Mouse (Mus musculus) bone marrow, adult 2 months (tissue): ENCODE data around the gene Nmb.

Experiments used
- CTCF ChIP-seq: fragments of 200-500 bp; IDR thresholded peaks from 2 replicates; pipeline ENCODE4 v1.5.1; 2011; ENCODE audit warnings: low read length, control low read depth; ENCODE audit not compliant: control insufficient read depth, insufficient read depth
- POLR2A ChIP-seq: fragments of 200-500 bp; IDR thresholded peaks from 2 replicates; pipeline ENCODE4 v1.6.1; 2011; ENCODE audit warnings: low read depth, mild to moderate bottlenecking, control low read depth, low read length, borderline replicate concordance; ENCODE audit not compliant: control insufficient read depth

GRCm38 (mm10) chr7:80894815-80895519 lies 9.9 kb downstream of the Nmb start:
- no peak for TF ChIP-seq CTCF
- TF ChIP-seq POLR2A, result no peak
